Mouse (Mus musculus) midbrain, embryonic 12.5 days (tissue): ENCODE data around the gene Rpap3. TPM values are rescaled to one million over a fixed set of nuclear protein-coding genes. Genes with fewer than 3 reads are reported as not detected.
"Not testable (repeated sequence)": the region's sequence is repeated elsewhere in the genome, so short reads cannot be mapped to it uniquely, and the experiment has no call there.

Source experiments
- ATAC-seq: fragments of 200-750 bp; cut with Nextera tagmentation; 2 replicates; pipeline ENCODE4 v1.8.0; 2017; ENCODE audit warnings: low read depth, moderate TSS enrichment, moderate library complexity; ENCODE audit not compliant: low FRiP score
- H3K27ac ChIP-seq: fragments of 300-500 bp; sonication (generic); replicated peaks from 2 replicates; pipeline ENCODE4 v1.5.1; 2016; ENCODE audit warnings: mild to moderate bottlenecking
- H3K27me3 ChIP-seq: fragments of 300-500 bp; sonication (generic); 2 replicates; pipeline ENCODE4 v1.6.1; 2016; ENCODE audit warnings: mild to moderate bottlenecking
- H3K36me3 ChIP-seq: fragments of 300-500 bp; sonication (generic); 2 replicates; pipeline ENCODE4 v1.6.1; 2016
- H3K4me1 ChIP-seq: fragments of 300-500 bp; sonication (generic); 2 replicates; pipeline ENCODE4 v1.6.1; 2016
- H3K4me2 ChIP-seq: fragments of 300-500 bp; sonication (generic); replicated peaks from 2 replicates; pipeline ENCODE4 v1.6.1; 2016; ENCODE audit warnings: mild to moderate bottlenecking, moderate library complexity
- H3K4me3 ChIP-seq: fragments of 300-500 bp; sonication (generic); 2 replicates; pipeline ENCODE4 v1.5.1; 2016; ENCODE audit warnings: mild to moderate bottlenecking
- H3K9ac ChIP-seq: fragments of 300-500 bp; sonication (generic); replicated peaks from 2 replicates; pipeline ENCODE4 v1.6.1; 2016; ENCODE audit warnings: mild to moderate bottlenecking, moderate library complexity
- H3K9me3 ChIP-seq: fragments of 300-500 bp; sonication (generic); 2 replicates; pipeline ENCODE4 v1.6.1; 2016; ENCODE audit warnings: mild to moderate bottlenecking
- WGBS: fragments of 180-500 bp; shearing (Covaris S2); methylation state at CpG from one replicate; pipeline ENCODE4 v1.1.7; 2016; 5-methylcytosine and 5-hydroxymethylcytosine counted together
- polyA plus RNA-seq: library from polyadenylated mRNA; unstranded; fragments of >200 nt; fragmentation: Nextera tagmentation; extraction: Ambion mirVana; gene quantifications from 2 replicates; pipeline ENCODE4 v1.2.1, GENCODE M21; 2016

Gene Rpap3
- polyA plus RNA-seq, 1 experiment from 2014 or later: 40.9 TPM

GRCm38 (mm10) chr15:97679991-97680681, 25.5 kb downstream of the Rpap3 start:
- no peaks in the 10 kb centered on the region for H3K27me3 ChIP-seq
- H3K4me1 ChIP-seq: no peaks in the 10 kb centered on the region
- H3K27ac ChIP-seq: no peak overlapping the region
- no peak overlapping the region for H3K9ac ChIP-seq
- H3K36me3 ChIP-seq: peaks cover 87% of the 10 kb centered on the region
- WGBS: 73% methylated on average over 18 of the region's 18 CpGs
- H3K4me3 ChIP-seq: no peak overlapping the region
- H3K9me3 ChIP-seq: no peaks in the 10 kb centered on the region
- no peak overlapping the region for H3K4me2 ChIP-seq
- ATAC-seq: 0 out of 2 replicates have a peak, but pooled peaks have one; percentile 4

GRCm38 (mm10) chr15:97677341-97677740, 28.3 kb downstream of the Rpap3 start:
- no peak overlapping the region for H3K4me3 ChIP-seq
- H3K9me3 ChIP-seq: no peaks in the 10 kb centered on the region
- 91% methylated on average over 3 of the region's 3 CpGs for WGBS
- ATAC-seq: no peak
- H3K27ac ChIP-seq: no peak overlapping the region
- no peak overlapping the region for H3K9ac ChIP-seq
- peaks cover 5% of the 10 kb centered on the region for H3K4me1 ChIP-seq
- H3K36me3 ChIP-seq: peaks cover 75% of the 10 kb centered on the region
- no peaks in the 10 kb centered on the region for H3K27me3 ChIP-seq
- no peak overlapping the region for H3K4me2 ChIP-seq

DNA sequence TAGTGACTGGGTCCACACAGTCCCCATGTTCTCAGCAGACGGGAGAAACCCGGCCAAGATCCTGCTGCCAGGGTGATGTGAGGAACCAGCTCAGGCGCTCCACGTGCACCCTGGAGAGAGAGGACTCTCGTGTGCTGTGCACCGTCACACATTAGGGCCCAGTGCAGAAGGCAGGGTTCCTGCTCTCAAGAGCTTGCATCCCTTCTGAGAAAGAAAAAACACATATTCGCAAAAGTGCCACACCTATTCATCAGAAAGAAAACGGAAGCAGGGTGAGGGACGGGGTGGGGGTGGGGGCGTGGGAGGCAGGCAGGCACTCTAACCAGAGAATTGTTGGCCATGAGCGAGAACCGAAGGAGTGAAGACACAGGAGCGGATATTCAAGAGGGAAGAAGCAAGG, 29.7 kb downstream of the Rpap3 start:
- H3K9me3 ChIP-seq: no peaks in the 10 kb centered on the region
- 95% methylated on average over 13 of the region's 13 CpGs for WGBS
- H3K4me3 ChIP-seq: no peak overlapping the region
- H3K4me2 ChIP-seq: no peak overlapping the region
- H3K27ac ChIP-seq: no peak overlapping the region
- H3K4me1 ChIP-seq: peaks cover 12% of the 10 kb centered on the region
- H3K9ac ChIP-seq: no peak overlapping the region
- no peaks in the 10 kb centered on the region for H3K27me3 ChIP-seq
- no peak for ATAC-seq
- peaks cover 61% of the 10 kb centered on the region for H3K36me3 ChIP-seq

DNA sequence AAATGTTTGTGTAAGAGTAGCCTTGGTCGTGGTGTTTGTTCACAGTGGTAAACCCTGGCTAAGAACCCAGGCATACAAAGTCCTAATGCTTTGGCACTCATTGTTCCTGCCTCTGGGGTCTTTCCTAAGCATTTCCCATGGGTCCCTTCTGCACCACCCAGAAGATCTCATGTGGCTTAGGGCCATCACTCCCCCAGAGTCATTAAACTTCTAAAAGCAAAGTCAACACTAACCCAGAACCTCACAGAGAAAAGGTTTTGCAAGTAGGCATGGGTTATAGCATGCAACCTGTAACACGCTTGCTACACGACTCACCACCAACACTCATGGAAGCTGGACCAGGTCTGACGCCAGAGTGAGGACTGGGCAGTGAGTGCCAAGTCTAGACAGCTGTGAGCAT, 31.2 kb downstream of the Rpap3 start:
- H3K4me2 ChIP-seq: no peak overlapping the region
- WGBS: 96% methylated on average over 4 of the region's 4 CpGs
- no peaks in the 10 kb centered on the region for H3K27me3 ChIP-seq
- ATAC-seq: no peak
- H3K4me3 ChIP-seq: no peak overlapping the region
- no peak overlapping the region for H3K9ac ChIP-seq
- H3K27ac ChIP-seq: no peak overlapping the region
- no peaks in the 10 kb centered on the region for H3K9me3 ChIP-seq
- peaks cover 50% of the 10 kb centered on the region for H3K36me3 ChIP-seq
- H3K4me1 ChIP-seq: peaks cover 12% of the 10 kb centered on the region

GRCm38 (mm10) chr15:97673256-97674000, 32.2 kb downstream of the Rpap3 start:
- WGBS: 95% methylated on average over 7 of the region's 7 CpGs
- peaks cover 12% of the 10 kb centered on the region for H3K4me1 ChIP-seq
- H3K4me2 ChIP-seq: no peak overlapping the region
- peaks cover 47% of the 10 kb centered on the region for H3K36me3 ChIP-seq
- no peak overlapping the region for H3K27ac ChIP-seq
- H3K9ac ChIP-seq: no peak overlapping the region
- no peak overlapping the region for H3K4me3 ChIP-seq
- H3K9me3 ChIP-seq: no peaks in the 10 kb centered on the region
- no peak for ATAC-seq
- H3K27me3 ChIP-seq: no peaks in the 10 kb centered on the region

DNA sequence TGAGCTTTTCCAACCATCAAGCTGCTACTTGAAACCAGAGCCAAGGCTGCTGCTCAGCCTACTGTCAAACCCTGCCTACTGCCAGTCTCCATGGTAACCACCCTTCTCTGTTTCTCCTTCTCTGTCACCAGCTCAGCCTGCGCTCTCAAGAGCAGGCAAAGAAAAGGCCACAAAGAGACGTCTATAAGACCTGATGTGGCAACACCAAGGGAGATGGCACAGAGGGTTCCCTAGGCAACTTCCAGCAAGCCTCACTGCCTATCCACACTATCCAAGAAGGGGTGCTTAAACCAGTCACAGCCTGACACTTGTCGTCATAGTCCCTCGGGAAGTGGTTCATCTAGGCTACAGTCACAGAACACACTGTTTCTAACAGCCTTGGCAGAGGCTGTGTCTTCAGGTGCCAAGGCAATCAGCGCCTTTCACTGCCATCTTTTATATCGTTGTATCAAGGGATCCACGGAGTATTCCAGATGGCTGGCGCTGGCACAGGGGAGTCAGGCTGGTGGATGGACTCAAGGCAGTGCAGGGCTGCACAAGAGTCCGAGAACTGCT, 33.3 kb downstream of the Rpap3 start:
- Histone ChIP-seq H3K9me3 (no peaks in the 10 kb centered on the region), H3K27me3 (no peaks in the 10 kb centered on the region), H3K9ac (no peak overlapping the region), H3K4me3 (no peak overlapping the region), H3K27ac (peak overlapping the region; percentile 64), H3K36me3 (peaks cover 36% of the 10 kb centered on the region), H3K4me2 (no peak overlapping the region), H3K4me1 (peaks cover 19% of the 10 kb centered on the region)
- ATAC-seq: peak; percentile 80
- 68% methylated on average over 9 of the region's 9 CpGs for WGBS

DNA sequence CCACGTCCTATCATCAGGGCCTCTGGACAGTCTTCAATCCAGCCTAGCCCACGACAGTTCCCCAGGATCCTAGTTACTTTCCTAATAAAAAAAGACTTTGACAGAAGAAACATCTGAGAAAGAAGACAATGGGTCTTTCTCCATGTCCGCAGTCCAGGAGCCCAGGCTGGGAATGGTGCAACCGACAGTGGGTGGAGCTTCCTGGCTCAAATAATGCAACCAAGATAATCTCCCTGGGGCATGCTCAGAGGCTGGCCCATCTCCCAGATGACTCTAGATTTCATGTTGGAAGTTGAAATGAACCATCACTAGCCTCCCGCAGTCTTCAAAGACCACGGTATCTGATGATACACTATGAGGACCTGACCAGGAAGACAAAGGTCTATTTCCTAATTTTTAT, 35.1 kb downstream of the Rpap3 start:
- H3K27me3 ChIP-seq: no peaks in the 10 kb centered on the region
- H3K4me3 ChIP-seq: no peak overlapping the region
- H3K4me2 ChIP-seq: no peak overlapping the region
- 81% methylated on average over 6 of the region's 6 CpGs for WGBS
- H3K27ac ChIP-seq: no peak overlapping the region
- peaks cover 18% of the 10 kb centered on the region for H3K36me3 ChIP-seq
- no peak for ATAC-seq
- no peaks in the 10 kb centered on the region for H3K9me3 ChIP-seq
- no peak overlapping the region for H3K9ac ChIP-seq
- peaks cover 19% of the 10 kb centered on the region for H3K4me1 ChIP-seq

DNA sequence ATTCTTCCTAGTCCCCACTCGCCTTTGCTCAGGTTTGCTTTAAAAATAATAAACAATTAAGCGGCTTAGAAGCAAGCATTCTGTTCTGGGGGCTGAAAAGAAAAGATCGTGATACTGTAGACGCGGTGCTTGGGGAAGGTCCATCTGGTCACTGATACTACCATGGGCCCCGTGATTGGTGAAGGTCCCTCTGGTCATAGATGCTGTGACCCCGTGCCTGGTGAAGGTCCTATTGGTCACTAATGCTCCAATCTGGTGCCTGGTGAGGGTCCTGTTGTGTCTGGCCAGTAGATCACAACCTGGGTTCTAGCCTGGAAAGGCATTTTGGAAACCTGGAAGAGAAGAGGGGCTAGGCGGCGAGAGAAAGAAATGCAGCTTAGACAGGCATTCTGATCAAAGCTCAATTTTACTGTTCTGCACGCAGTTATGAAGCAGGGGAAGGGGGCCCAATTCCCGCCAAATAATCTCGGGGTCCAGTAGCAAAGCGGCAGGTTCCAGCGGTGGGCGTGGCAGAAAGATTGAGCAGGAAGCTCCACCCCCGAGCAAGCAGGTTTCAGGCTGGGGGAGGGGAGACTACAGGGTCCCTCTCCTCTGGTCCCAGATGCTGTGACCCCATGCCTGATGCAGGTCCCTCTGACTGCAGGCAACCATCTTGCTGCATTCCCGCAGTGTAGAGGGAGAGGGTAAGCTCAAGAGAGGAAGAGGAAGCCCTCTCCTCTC, 37.3 kb downstream of the Rpap3 start:
- H3K27ac ChIP-seq: peak overlapping the region; percentile 63; the same call in 1 of the 2 replicates

DNA sequence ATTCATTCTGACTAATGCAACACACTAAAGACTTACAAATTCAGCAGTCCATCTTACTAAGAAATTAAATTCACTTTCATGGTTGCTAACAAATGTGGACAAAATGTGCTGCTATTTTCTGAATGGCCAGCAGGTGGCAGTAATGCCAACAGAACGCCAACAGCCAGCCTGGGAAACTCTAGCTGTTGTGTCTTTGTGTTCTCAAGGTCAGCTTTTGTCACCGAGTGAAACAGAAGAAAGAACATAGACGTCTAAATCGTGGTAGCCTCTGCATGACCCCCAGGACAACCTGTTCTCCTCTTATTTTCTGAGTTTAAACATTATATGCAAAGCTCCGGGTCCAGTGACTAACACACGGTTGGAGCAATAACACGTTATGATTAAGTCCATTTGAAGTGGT, 38.2 kb downstream of the Rpap3 start:
- WGBS: 24% methylated on average over 7 of the region's 7 CpGs
- Histone ChIP-seq H3K9me3 (no peaks in the 10 kb centered on the region), H3K4me1 (peaks cover 14% of the 10 kb centered on the region), H3K4me2 (peak overlapping the region; percentile 25; the same call in 1 of the 2 replicates), H3K27ac (peak overlapping the region; percentile 63; the same call in 1 of the 2 replicates), H3K9ac (no peak overlapping the region), H3K27me3 (no peaks in the 10 kb centered on the region), H3K4me3 (no peak overlapping the region), H3K36me3 (no peaks in the 10 kb centered on the region)
- no peak for ATAC-seq

More for the DNA sequence above, 37.3 kb downstream of the Rpap3 start:
- peaks cover 19% of the 10 kb centered on the region for H3K4me1 ChIP-seq
- not testable (repeated sequence) for ATAC-seq, H3K4me2 ChIP-seq, H3K9me3 ChIP-seq, H3K36me3 ChIP-seq, H3K9ac ChIP-seq, H3K4me3 ChIP-seq, H3K27me3 ChIP-seq
- WGBS: 67% methylated on average over 16 of the region's 17 CpGs

GRCm38 (mm10) chr15:97666457-97666770, 39.2 kb downstream of the Rpap3 start:
- H3K36me3 ChIP-seq: no peaks in the 10 kb centered on the region
- H3K27me3 ChIP-seq: peaks cover 7% of the 10 kb centered on the region; the same call in 1 of the 2 replicates
- no peak overlapping the region for H3K4me3 ChIP-seq
- no peaks in the 10 kb centered on the region for H3K9me3 ChIP-seq
- H3K27ac ChIP-seq: no peak overlapping the region
- H3K9ac ChIP-seq: no peak overlapping the region
- no peak for ATAC-seq
- peaks cover 7% of the 10 kb centered on the region for H3K4me1 ChIP-seq
- H3K4me2 ChIP-seq: no peak overlapping the region
- WGBS: 87% methylated on average over 10 of the region's 10 CpGs

DNA sequence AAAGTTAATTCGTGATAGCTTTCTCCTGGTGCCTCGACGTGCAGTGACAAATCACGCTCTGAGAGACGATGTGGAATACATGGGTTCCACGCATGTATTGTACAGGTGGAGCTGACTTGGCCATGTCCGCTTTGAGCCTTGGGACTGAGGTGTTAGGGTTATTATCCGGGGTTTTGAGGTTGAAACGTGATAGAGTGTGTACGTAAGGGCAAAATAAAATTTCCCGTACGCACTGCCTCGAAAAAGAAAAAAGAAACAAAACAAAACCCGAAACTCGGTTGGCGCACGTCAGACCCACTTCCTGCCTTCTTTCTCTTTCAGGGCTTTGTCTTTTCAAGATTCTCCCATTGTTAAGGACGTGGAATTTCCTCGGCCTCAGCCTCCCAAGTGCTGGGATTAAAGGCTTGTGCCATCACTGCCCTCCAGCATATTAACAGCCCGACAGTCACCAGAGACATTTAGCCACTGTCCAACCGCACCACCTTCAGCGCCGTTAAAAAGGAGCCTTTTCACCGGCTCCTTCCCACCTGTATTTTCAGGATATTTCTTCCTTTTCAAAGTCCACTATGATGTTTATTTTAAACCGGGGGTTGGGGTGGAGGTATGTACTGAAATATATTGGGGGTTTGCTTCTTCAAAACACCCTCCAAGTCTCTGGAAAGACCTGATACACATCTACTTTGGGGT, 39.7 kb downstream of the Rpap3 start:
- Histone ChIP-seq H3K36me3 (no peaks in the 10 kb centered on the region), H3K9ac (no peak overlapping the region), H3K27me3 (peaks cover 12% of the 10 kb centered on the region), H3K27ac (no peak overlapping the region), H3K4me1 (peaks cover 7% of the 10 kb centered on the region), H3K9me3 (no peaks in the 10 kb centered on the region), H3K4me3 (no peak overlapping the region), H3K4me2 (no peak overlapping the region)
- no peak for ATAC-seq
- WGBS: 69% methylated on average over 25 of the region's 25 CpGs
